Mouse (Mus musculus) E14TG2a.4 (cell line): ENCODE results near the gene Tomm22.
A peak's percentile ranks its signal among the peaks of the same experiment; 100 is the strongest.

Experiments
- H3K27me3 ChIP-seq: 2 replicates; pipeline ENCODE4 v1.6.1; 2014; ENCODE audit warnings: low read length, control low read depth; ENCODE audit not compliant: insufficient read depth
- H3K36me3 ChIP-seq: 2 replicates; pipeline ENCODE4 v1.6.1; 2014; ENCODE audit warnings: low read length, control low read depth; ENCODE audit not compliant: insufficient read depth
- H3K4me1 ChIP-seq: replicated peaks from 2 replicates; pipeline ENCODE4 v1.6.1; 2014; ENCODE audit warnings: low read depth, low read length, control low read depth
- H3K4me3 ChIP-seq: replicated peaks from 2 replicates; pipeline ENCODE4 v1.5.1; 2014; ENCODE audit warnings: mild to moderate bottlenecking, low read length
- H3K9me3 ChIP-seq: 2 replicates; pipeline ENCODE4 v1.6.1; 2014; ENCODE audit warnings: low read length, control low read depth
- CTCF ChIP-seq: conservative IDR thresholded peaks from 2 replicates; pipeline ENCODE4 v1.5.1; 2014; ENCODE audit warnings: low read length
- NANOG ChIP-seq: IDR thresholded peaks from 2 replicates; pipeline ENCODE4 v1.6.1; 2014; ENCODE audit warnings: borderline replicate concordance, low read length, mixed read lengths
- POU5F1 ChIP-seq: IDR thresholded peaks from 2 replicates; pipeline ENCODE4 v1.6.1; 2014; ENCODE audit warnings: low read length, borderline replicate concordance

Gene Tomm22

GRCm38 (mm10) chr15:79688268-79688956 is 17.8 kb downstream of the Tomm22 start:
- Histone ChIP-seq H3K36me3 (peaks cover 40% of the 10 kb centered on the region), H3K4me3 (peak overlapping the region; percentile 93), H3K9me3 (no peaks in the 10 kb centered on the region), H3K27me3 (no peaks in the 10 kb centered on the region), H3K4me1 (peaks cover 72% of the 10 kb centered on the region)
- TF ChIP-seq POU5F1 (no peak), NANOG (no peak), CTCF (no peak)

- TF ChIP-seq NANOG (no peak), CTCF (no peak), POU5F1 (no peak)
- Histone ChIP-seq H3K9me3 (no peaks in the 10 kb centered on the region), H3K4me1 (peaks cover 70% of the 10 kb centered on the region)
Observed at GRCm38 (mm10) chr15:79689662-79690425, 19.2 kb downstream of the Tomm22 start.

GRCm38 (mm10) chr15:79690426-79691022 is 19.9 kb downstream of the Tomm22 start, which contains the start of gene Gtpbp1:
Gene Gtpbp1 (plus strand): TSS chr15:79690845.
- no peaks in the 10 kb centered on the region for H3K9me3 ChIP-seq

More at GRCm38 (mm10) chr15:79689662-79690425, 19.2 kb downstream of the Tomm22 start:
- peak overlapping the region; percentile 71 for H3K4me3 ChIP-seq
- no peaks in the 10 kb centered on the region for H3K27me3 ChIP-seq
- H3K36me3 ChIP-seq, result peaks cover 39% of the 10 kb centered on the region

GRCm38 (mm10) chr15:79691023-79691508 is 20.4 kb downstream of the Tomm22 start:
- Histone ChIP-seq H3K27me3 (no peaks in the 10 kb centered on the region), H3K4me1 (peaks cover 67% of the 10 kb centered on the region), H3K4me3 (peak overlapping the region; percentile 98), H3K36me3 (peaks cover 39% of the 10 kb centered on the region), H3K9me3 (no peaks in the 10 kb centered on the region)
- no peak for TF ChIP-seq NANOG
- no peak for TF ChIP-seq CTCF
- no peak for TF ChIP-seq POU5F1

More at GRCm38 (mm10) chr15:79690426-79691022, 19.9 kb downstream of the Tomm22 start, which contains the start of gene Gtpbp1:
- no peak for TF ChIP-seq POU5F1
- TF ChIP-seq CTCF, result no peak
- no peak for TF ChIP-seq NANOG
- Histone ChIP-seq H3K27me3 (no peaks in the 10 kb centered on the region), H3K36me3 (peaks cover 39% of the 10 kb centered on the region), H3K4me3 (peak within 1 kb of the TSS; percentile 98), H3K4me1 (peaks cover 70% of the 10 kb centered on the region)

GRCm38 (mm10) chr15:79692334-79692733 is 21.7 kb downstream of the Tomm22 start:
- Histone ChIP-seq H3K27me3 (no peaks in the 10 kb centered on the region), H3K4me3 (no peak overlapping the region), H3K36me3 (peaks cover 47% of the 10 kb centered on the region), H3K4me1 (peaks cover 71% of the 10 kb centered on the region), H3K9me3 (no peaks in the 10 kb centered on the region)
- TF ChIP-seq POU5F1, result no peak
- TF ChIP-seq NANOG, result no peak
- no peak for TF ChIP-seq CTCF

- TF ChIP-seq CTCF (no peak), NANOG (no peak), POU5F1 (no peak)
- H3K36me3 ChIP-seq, result peaks cover 47% of the 10 kb centered on the region
Observed at GRCm38 (mm10) chr15:79693740-79694139, 23.1 kb downstream of the Tomm22 start.

GRCm38 (mm10) chr15:79694512-79694911 is 23.9 kb downstream of the Tomm22 start:
- Histone ChIP-seq H3K9me3 (no peaks in the 10 kb centered on the region), H3K36me3 (peaks cover 54% of the 10 kb centered on the region), H3K4me3 (no peak overlapping the region), H3K4me1 (peaks cover 72% of the 10 kb centered on the region), H3K27me3 (no peaks in the 10 kb centered on the region)
- TF ChIP-seq CTCF (no peak), NANOG (no peak), POU5F1 (no peak)

More at GRCm38 (mm10) chr15:79693740-79694139, 23.1 kb downstream of the Tomm22 start:
- Histone ChIP-seq H3K27me3 (no peaks in the 10 kb centered on the region), H3K4me1 (peaks cover 78% of the 10 kb centered on the region), H3K9me3 (no peaks in the 10 kb centered on the region), H3K4me3 (no peak overlapping the region)

GRCm38 (mm10) chr15:79695516-79695915 is 24.9 kb downstream of the Tomm22 start:
- H3K4me3 ChIP-seq, result no peak overlapping the region
- H3K36me3 ChIP-seq, result peaks cover 55% of the 10 kb centered on the region
- no peak for TF ChIP-seq NANOG
- TF ChIP-seq POU5F1, result no peak
- no peak for TF ChIP-seq CTCF
- peaks cover 66% of the 10 kb centered on the region for H3K4me1 ChIP-seq
- H3K9me3 ChIP-seq, result no peaks in the 10 kb centered on the region
- no peaks in the 10 kb centered on the region for H3K27me3 ChIP-seq
